Mouse (Mus musculus) spleen, embryonic (tissue): ENCODE measurements around the gene Fbln2.
"Not testable (repeated sequence)": the region's sequence is repeated elsewhere in the genome, so short reads cannot be mapped to it uniquely, and the experiment has no call there.

Source experiments
- CTCF ChIA-PET: fragments of 350-600 bp; sonication (Branson Sonifier 250); formaldehyde crosslinking; loops from one replicate; lab custom pipeline; 2022; lab: Charles Lee

Gene Fbln2

DNA sequence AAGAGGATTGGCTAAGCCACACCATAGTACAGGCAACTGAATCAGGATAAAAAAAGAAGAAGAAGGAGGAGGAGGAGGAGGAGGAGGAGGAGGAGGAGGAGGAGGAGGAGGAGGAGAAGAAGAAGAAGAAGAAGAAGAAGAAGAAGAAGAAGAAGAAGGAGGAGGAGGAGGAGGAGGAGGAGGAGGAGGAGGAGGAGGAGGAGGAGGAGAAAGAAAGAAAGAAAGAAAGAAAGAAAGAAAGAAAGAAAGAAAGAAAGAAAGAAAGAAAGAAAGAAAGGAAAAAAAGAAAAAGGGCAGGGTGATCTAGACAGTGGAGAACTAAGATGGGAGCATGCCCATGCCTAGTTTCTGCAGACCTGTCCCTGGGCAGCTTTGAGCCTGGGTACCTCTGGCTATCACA lies at the start of gene Fbln2:
TSS of gene Fbln2 (plus strand) at position 301 of the 400 bp plus-strand sequence.
- CTCF ChIA-PET, result not testable (repeated sequence)

DNA sequence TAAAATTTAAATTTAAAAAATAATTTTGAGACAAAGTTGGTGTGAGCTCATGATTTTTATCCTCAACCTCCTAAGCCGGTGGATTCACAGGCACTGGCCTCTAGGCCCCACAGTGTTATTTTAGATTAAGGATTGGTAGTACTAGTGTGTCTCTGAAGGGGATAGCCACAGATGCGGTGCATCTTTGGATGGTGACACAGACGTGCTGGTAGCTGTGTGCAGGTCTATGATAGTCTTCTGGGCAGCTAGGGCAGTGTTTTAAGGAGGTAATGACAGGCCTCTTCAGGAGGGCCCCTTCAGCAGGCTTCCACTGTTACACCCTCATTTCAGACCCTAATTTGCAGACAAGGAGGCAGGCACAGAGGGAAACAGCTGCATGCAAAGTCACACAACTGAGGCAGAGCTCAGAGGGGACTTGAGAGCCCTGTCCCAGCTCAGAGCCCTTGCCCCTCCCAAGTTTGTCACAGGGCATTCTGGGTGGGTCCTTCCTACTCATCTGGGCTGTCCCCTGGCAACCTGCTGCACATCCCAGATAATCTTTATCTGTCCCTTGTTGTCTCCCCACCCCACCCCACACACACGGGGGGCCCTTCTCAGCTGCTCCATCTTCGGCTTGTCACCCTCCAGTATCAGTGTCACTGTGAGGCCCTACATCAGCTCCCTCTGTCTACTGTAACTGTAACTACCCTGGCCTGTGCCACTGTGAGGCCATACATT lies 48.9 kb upstream of the Fbln2 start:
- CTCF ChIA-PET, result no interaction called here

DNA sequence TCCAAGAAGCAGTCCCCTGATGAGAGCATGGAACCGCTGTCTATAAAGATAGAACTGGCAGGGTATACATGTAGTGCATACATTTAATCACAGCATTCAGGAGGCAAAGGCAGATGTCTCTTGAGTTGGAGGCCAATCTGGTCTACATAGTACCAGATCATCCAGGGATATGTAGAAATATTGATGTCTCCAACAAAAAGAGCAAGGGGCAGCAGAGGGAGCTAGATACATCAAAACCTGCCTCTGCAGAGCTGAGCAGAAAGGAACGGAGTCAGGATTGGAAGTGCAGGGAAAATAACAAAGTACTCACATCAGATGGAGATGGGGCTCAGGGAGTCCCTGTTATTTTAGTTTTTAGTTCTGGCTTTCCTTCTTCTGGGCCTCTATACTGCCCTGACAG lies 47.7 kb upstream of the Fbln2 start:
- CTCF ChIA-PET, result no interaction called here

DNA sequence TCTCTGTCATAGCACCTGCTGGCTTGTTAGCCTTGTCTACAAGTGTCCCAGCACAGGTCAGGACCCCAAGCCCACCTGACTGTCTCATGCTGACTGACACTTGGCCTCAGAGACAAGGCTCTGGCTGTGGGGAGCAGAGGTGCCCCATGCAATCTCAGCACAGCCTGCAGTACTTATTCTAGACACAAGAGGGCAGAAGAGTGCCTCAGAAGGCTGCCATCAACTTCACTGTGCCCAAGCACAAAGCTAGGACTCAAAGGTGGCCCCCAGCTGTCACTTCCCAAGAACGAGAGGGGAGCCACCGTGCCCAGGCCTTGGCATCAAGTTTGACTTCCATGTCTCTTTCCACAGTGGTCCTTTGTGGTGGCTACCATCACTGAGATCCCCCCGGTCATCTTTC lies 47.0 kb upstream of the Fbln2 start:
- CTCF ChIA-PET, result no interaction called here

DNA sequence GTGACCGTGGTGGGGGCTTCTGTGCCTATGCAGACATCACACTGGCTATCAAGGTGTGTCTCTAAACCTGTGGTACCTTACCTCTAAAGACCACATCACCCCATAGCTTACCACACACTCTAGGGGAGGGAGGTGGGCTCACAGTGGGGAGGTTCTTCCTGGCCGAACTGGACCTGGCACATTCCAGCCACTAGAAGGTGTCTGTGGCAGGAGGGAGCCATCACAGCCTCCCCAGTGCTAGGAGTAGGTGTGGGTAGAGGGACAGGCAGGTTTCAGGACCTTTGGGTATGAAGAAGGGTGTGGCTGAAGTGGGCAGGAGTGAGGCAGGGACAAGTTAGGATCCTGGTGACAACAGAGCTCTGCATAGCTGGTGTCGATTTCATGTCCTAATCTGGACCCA lies 44.4 kb upstream of the Fbln2 start:
- CTCF ChIA-PET, result no interaction called here

DNA sequence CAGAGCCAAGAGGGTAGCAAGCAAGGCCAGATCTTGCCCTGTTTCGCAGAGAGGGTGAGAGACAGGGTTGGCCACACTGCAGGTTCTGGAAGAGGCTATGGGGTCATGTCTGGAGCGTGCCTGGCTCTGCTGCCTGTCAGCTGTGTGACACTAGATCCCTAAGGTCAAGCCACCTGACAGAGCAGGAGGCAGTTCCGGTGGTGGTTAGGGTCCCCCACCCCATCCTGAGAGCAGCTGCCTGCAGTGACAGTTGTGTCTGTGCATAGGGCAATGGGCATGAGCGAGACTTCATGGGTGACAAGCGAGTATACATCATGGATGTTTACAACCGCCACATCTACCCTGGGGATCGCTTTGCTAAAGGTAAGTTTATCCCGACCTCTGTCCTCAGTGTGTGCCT lies 43.1 kb upstream of the Fbln2 start:
- CTCF ChIA-PET, result no interaction called here

DNA sequence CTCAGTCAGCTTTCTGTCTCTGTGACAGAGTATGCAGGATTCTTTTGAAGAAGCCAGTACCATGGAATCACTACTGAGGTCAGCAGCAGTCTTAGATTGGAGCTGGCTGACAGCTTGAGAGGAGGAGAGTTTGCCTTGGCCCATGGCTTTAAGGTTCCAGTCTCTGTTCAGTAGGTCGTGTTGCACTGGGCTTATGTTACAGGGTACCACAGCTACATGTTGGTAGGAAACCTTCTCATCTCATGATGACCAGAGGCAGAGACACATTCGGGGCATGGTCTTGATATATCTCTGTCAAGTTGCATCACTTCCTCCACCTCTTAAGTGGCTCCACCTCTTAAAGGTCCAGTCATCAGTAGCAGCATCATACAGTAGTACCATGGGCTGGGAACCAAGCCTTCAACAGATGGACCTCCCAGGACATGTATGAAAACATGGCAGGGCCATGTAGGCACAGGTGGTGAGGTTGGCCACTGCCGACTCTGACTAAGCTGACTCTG lies 40.8 kb upstream of the Fbln2 start:
- CTCF ChIA-PET, result no interaction called here

DNA sequence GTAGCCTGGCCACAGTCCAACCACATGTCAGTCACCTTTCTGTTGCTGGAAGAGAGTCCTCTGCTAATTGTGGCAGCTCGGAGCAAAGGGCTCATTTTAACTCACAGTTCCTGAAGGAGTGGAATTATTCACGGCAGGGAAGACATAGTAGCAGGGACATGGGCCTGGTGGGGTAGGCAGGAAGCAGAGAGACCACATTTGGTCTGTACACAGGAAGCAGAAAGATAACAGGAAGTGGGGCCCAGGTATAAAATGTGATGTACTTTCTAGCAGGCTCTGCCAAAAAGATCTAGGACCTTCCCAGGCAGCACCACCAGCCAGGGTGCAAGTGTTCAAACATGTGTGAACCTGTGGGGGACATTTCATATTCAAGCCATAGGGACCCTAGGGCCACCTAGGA lies 39.9 kb upstream of the Fbln2 start:
- CTCF ChIA-PET, result no interaction called here

DNA sequence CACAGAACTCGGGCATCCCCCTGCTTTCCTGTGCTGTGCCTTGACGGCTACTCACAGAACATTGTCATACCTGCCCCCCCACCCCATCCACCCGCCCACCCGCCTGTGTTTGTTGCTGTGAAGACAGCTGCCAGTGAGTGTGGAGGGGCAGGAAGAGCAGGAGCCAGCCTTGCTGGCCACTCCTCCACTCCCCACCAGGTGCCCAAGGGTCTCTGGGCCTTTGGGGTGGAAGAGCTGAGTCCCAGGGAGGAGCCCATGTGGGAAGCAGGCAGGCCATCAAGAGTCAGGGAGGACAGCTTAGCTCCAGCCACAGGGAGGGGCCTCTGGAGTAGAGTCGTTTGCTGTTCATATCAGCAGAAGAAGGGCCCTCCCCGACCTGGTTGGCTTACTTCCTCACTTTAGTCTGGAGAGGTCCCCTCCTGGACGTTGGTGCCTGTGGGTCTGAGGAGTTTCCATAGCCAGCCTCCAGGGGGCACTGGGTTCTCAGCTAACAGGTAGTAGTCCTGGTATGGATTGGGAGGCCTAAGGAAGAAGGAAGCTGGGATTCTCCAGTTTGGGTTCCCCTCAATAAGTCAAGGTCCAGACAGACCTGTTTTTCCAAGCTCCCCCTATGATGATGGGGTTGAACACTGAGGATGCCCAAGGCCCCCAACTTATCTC lies 38.9 kb upstream of the Fbln2 start:
- CTCF ChIA-PET, result no interaction called here

DNA sequence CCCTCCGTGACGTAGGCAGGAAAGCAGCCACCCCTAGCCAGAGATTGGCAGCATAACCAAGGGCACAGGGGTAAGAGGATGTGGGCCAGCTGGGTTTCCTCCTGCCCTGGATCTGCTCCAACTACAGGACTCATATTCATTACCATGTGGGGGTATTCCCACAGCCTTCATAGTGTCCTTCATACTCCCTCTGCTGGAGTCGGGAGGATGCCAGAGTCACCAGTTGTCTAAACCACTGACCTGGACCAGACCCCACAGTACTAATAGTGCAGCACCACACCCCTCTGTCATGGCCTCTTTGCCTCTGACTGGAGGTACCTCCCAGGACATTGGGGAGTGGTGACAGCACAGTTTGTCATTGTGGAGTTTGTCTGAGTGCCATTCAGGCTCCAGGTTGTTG lies 38.0 kb upstream of the Fbln2 start:
- CTCF ChIA-PET, result no interaction called here

DNA sequence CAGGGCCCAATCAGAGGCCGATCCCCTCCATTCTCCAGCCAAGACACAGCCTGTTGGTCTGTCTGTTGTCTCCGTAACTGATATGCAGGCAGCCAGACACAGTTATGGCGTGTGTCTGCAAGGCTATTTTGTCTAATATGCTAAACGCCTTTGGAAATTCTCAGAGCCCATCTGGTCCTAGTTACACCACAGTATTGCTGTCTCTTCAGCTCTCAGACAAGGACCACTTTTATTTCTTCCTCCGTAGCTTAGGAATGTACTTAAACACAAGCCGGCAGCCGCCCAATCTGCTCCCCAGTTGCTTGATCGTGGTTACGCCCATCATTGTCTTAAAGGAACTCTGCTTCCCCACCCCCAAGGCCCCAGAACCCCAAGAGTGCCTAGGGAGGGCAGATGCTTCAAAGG lies 31.5 kb upstream of the Fbln2 start:
- CTCF ChIA-PET, result no interaction called here

DNA sequence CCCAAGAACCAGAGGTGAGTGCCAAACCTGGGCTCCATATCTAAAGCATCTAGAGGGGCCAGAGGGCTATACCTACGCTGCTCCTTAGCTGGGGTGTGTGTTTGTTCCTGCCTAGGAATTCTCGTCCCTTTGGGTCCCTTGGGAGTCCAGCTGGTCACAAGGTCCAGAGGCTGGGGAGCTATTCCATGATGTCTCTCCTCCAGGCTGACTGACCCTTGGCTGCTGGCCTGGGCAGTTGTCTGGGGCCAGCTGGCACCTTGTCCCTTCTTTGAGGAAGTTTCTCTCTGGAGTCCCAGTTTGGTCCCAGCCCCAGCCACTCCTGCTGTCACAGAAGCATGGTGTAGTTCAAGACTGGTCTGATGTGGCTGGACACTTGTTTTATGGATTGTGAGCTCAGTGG lies 30.9 kb upstream of the Fbln2 start:
- CTCF ChIA-PET, result no interaction called here

DNA sequence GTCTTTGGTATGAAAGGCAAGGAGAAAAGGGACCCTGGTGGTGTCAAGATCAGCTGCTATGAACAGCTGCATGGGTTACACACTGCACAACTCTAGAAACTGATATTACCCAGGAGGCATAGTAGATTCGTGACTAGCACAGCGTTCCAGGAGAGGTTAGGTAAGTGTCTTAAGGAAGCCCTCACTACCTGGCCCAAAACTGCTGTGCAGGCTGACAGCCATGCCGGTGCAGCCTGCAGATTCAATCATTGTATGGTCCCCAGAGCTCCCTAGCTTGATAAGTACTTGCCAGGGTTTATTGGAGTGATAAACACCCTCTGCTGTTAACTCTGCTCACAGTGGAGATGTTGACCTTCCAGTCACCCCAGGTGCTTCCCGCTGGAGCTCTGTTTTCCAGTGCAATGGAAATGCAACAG lies 30.2 kb upstream of the Fbln2 start:
- CTCF ChIA-PET, result no interaction called here

DNA sequence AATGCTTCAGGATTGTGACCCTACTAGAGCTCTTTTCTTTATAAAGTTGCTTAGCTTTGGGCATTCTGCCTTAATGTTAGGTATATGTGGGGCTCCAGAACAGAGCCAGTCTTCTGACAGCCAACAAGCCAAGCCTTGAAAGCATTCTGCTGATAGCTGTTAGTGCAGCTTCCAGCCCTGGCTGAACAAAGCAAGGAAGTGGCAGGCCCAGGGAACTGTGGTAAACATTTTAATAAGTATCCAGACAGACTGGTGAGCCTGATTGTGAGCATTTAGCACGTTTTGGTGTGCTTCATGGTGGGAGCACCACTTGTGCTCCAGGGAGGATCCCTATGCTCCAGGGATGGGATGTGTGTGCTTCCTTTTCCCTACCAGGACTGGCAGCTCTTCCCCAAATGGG lies 29.2 kb upstream of the Fbln2 start:
- CTCF ChIA-PET, result no interaction called here

DNA sequence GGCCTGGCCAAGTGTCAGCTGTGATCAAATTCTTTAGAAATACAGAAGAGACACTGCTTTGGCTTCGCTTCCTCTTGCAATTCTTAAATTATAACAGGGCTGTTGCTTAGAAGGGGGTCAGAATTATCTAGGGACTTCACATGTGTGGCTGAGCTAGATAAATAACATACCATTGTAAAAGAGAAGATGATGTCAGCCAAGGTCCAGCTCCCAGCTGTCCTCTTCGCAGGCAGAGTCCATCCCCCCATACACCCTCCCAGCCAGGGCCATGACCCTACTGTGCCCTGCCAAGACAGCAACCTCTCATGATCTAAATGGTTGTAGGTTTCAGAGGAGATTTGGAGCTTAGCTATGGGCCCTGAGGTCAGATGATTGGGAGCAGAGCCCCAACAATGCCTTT lies 28.3 kb upstream of the Fbln2 start:
- CTCF ChIA-PET, result no interaction called here

DNA sequence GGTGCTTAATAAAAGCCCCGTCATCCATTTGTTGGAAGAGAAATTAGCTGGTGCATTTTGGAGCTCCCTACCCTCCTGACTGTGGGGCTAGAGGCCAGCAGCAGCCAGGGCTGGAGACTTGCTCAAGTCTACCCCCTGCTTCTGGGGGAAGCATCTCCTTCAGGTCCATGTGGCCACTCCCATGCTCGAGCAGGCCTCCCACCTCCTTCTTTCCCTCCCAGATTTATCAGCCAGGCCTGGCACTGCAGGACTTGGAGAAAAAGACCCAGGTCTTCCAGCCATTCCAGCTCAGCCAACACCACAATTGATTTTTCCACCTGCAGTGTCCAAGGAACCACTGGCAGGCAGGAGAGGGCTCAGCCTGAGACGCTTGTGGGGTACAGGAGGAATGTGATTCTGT lies 27.5 kb upstream of the Fbln2 start:
- CTCF ChIA-PET, result no interaction called here

DNA sequence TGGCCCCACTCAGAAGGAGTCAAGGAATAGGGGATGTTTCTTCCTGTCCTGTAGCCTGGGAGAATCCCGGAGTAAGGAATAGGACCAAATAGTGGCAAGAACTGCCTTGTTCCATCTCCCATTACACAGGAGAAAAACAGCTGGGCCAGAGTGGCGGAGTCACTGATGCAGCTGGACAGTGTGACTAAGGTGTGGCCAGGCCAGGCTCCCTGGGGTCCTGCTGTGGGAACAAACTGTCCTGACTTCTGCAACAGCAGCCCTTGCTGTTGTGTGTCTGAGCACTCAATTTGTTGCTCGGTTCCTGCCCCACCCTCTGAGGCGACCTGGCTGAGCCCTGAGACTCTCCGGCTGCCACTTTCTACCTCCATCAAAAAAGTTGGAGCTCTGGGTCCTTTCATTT lies 26.8 kb upstream of the Fbln2 start:
- CTCF ChIA-PET, result no interaction called here

DNA sequence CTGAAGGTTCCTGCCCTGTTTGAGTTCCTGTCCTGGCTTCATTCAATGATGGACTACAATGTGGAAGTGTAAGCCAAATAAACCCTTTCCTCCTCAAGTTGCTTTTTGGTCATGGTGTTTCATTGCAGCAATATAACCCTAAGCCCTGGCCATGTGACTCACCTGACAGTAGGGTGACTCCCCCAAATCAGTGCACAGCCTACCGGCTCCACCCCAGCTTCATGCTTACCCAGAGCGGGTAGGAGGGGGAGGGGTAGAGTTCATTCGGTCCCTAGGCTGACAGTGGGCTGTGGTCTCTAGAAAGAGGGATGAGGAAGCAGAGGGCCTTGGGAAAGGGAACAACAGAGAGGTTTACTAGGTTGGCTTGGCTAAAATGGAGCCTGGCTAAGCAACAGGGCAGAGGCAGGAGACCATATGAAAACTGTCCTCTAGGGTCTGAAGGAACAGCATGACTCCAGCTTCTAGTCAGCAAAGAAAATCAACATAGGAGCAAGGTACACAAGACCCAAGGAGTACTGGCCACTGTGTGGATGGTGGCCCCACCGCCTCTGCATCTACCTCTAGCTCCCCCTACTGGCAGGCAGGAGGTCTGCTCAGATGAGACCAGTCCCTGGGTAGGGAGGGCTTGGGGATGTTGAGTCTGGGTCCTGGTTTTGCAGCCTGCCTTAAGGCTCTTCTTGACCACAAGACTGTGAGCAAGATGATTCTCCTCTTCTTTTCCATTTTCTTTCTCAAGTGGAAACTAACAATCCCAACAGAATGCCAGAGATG lies 25.9 kb upstream of the Fbln2 start:
- CTCF ChIA-PET, result interaction anchor here (0.6 kb wide), 1 partner anchor 1600 kb away, joined by 6 read pairs; no protein-coding TSS in a partner anchor

DNA sequence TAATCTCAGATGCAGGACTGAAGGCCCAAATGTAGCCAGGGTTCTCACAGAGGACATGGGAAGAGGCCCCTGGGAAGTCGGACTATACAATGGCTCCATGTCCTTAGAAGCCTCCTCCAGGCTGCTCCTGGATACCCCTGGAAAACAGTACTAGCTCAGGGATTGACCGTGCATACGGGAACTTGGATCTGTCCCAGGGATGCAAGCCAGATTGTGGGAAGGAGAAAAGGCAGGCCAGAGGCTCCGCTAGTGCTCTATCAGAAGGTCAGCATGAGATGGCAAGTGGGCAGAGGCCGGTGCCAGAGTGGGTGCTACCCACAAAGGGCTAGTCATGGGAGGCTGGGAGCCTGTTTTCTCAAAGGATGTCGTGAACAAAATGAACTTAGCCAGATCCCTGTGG lies 25.3 kb upstream of the Fbln2 start:
- CTCF ChIA-PET, result interaction anchor here (0.6 kb wide), 1 partner anchor 1600 kb away, joined by 6 read pairs; no protein-coding TSS in a partner anchor

DNA sequence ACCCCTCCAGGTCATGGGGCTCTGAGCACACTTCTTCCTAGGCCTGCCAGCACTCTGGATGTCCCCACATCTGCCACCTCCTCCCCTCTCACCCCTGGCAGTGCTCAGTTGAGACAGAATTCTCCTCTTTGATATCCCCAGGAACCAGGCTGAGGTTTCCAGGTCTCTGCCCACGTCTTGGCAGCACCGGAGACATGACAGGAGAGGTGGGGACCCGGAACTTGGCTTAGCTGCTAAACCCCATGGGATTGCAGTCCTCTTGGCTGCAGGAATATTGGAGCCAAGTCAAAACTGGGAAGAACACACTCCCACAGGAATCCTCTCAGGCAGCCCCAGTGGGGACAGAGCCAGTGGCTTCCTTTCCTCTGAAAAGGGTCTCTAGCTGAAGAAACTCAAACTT lies 24.4 kb upstream of the Fbln2 start:
- CTCF ChIA-PET, result no interaction called here

DNA sequence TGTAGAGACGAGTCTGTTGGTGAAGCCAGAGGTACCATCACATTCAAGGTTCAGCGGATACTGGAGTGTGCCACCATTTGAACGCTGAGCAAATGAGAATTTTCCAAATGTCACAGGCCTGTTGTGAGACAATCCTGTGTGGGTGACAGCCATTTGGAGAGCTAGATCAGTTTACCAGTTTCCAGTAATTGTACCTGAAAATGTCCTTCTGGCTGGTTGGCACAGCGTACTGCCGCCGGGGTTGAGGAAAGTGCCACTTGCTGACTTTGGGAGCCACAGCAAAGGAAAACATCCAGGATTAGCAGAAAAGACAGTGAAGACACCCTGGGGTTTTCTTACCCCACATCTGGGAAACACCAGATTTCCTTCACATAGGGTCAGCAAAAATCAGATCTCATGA lies 22.3 kb upstream of the Fbln2 start:
- CTCF ChIA-PET, result no interaction called here

DNA sequence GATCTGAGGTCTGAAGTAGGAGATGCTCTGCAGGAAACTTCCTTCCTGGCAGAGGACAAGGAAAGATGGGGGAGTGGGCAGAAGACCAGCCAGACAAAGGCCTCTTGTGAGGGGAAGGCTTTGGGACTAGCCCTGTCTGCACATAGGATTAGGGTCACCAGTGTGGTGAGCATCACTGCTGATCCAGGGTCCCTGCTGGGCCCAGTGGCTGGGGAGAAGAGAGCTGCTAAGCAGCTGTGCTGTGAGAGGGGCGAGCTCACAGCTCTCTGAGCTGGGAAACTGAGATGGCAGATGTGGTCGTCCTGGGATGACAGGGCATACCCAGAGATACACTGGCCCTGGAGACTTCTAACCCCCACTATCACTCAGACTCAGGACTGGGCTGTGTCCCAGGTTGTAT lies 20.8 kb upstream of the Fbln2 start:
- CTCF ChIA-PET, result no interaction called here

DNA sequence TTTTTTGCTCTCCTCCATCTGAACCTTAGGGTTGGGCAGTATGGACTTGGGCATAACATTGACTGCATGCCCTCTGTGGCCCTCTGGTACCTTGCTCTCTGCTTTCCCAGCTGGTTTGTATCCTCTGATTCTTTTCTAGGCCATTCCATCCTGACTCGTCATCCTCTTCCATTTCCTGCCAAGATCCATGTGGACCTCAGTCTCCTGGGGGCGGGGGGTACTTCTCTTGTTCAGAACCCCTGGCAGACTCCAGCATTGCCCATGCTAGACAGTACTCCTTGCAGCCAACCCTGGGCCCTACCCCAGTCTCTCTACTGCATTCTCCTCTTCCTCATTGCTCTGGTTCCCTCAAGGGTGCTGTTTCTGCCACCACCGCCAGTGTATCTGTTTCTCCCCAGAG lies 19.8 kb upstream of the Fbln2 start:
- CTCF ChIA-PET, result no interaction called here
